Mouse (Mus musculus) limb, embryonic 13.5 days (tissue): Measurements from ENCODE around the gene Agap2. TPM values are rescaled to one million over a fixed set of nuclear protein-coding genes. Genes with fewer than 3 reads are reported as not detected.
A peak's percentile ranks its signal among the peaks of the same experiment; 100 is the strongest.
"Not testable (repeated sequence)": the region's sequence is repeated elsewhere in the genome, so short reads cannot be mapped to it uniquely, and the experiment has no call there.

Experiments used
- ATAC-seq: fragments of 200-750 bp; cut with Nextera tagmentation; 2 replicates; pipeline ENCODE4 v1.8.0; 2017; ENCODE audit warnings: low read depth, moderate number of reproducible peaks, moderate TSS enrichment; ENCODE audit not compliant: low FRiP score
- H3K27ac ChIP-seq: fragments of 300-500 bp; sonication (generic); 2 replicates; pipeline ENCODE4 v1.5.1; 2015; ENCODE audit warnings: inconsistent platforms, mild to moderate bottlenecking, moderate library complexity
- H3K27me3 ChIP-seq: fragments of 300-500 bp; sonication (generic); 2 replicates; pipeline ENCODE4 v1.6.1; 2015; ENCODE audit warnings: mild to moderate bottlenecking, inconsistent platforms
- H3K36me3 ChIP-seq: fragments of 300-500 bp; sonication (generic); 2 replicates; pipeline ENCODE4 v1.6.1; 2015; ENCODE audit warnings: inconsistent platforms, mild to moderate bottlenecking, moderate library complexity
- H3K4me1 ChIP-seq: fragments of 300-500 bp; sonication (generic); 2 replicates; pipeline ENCODE4 v1.6.1; 2015; ENCODE audit warnings: inconsistent platforms
- H3K4me2 ChIP-seq: fragments of 300-500 bp; sonication (generic); replicated peaks from 2 replicates; pipeline ENCODE4 v1.6.1; 2015; ENCODE audit warnings: inconsistent platforms, mild to moderate bottlenecking, moderate library complexity
- H3K4me3 ChIP-seq: fragments of 300-500 bp; sonication (generic); 2 replicates; pipeline ENCODE4 v1.5.1; 2015; ENCODE audit warnings: moderate library complexity, mild to moderate bottlenecking, inconsistent platforms
- H3K9ac ChIP-seq: fragments of 300-500 bp; sonication (generic); 2 replicates; pipeline ENCODE4 v1.6.1; 2015; ENCODE audit warnings: mild to moderate bottlenecking, inconsistent platforms
- H3K9me3 ChIP-seq: fragments of 300-500 bp; sonication (generic); 2 replicates; pipeline ENCODE4 v1.6.1; 2016; ENCODE audit warnings: inconsistent platforms
- WGBS: fragments of 180-500 bp; shearing (Covaris S2); methylation state at CpG from one replicate; pipeline ENCODE4 v1.1.7; 2015; 5-methylcytosine and 5-hydroxymethylcytosine counted together
- polyA plus RNA-seq: library from polyadenylated mRNA; unstranded; fragments of >200 nt; fragmentation: Nextera tagmentation; extraction: Ambion mirVana; gene quantifications from 2 replicates; pipeline ENCODE4 v1.2.1, GENCODE M21; 2015

Agap2 gene
- polyA plus RNA-seq, 1 experiment from 2014 or later = 0.29 TPM

DNA sequence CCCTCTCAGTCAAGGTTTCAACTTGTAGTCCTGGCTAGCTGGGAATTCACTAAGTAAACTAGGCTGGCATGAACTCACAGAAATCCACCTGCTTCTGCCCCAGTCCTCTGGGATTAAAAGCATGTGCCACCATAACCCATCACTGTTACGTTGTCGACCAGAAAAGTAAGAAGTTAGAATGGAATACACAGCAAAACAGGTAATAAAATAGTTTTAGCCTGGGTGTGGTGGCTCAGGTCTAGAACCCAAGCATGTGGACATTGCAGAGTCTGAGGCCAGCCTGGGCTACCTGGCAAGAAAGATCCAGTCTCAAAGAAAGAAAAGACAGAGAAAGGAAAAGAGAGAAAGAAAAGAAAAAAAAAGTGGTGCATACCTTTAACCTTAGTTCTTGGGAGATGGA lies 13.6 kb upstream of the Agap2 start:
- WGBS = 68% methylated on average over 2 of the region's 2 CpGs
- Histone ChIP-seq H3K4me3 (no peak overlapping the region), H3K36me3 (peaks cover 34% of the 10 kb centered on the region), H3K4me1 (peaks cover 29% of the 10 kb centered on the region), H3K27me3 (peaks cover 28% of the 10 kb centered on the region), H3K9me3 (no peaks in the 10 kb centered on the region), H3K4me2 (no peak overlapping the region), H3K9ac (no peak overlapping the region), H3K27ac (no peak overlapping the region)
- no peak for ATAC-seq

DNA sequence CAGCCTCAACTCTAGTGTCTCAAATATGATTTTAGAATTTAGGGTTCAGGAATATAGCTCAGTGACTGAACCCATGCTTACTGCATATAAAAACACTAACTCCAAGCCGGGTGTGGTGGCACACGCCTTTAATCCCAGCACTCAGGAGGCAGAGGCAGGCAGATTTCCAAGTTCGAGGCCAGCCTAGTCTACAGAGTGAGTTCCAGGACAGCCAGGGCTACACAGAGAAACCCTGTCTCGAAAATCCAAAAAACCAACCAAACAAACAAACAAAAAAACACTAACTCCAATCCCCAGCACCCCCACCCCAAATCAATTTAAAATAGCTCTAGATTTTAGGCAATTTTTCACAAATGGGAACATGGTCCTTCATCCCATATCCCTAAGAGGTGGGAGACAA lies 13.0 kb upstream of the Agap2 start:
- not testable (repeated sequence) for H3K4me2 ChIP-seq, H3K9me3 ChIP-seq, H3K9ac ChIP-seq, H3K27ac ChIP-seq, ATAC-seq, H3K4me3 ChIP-seq
- 85% methylated on average over 4 of the region's 4 CpGs for WGBS
- H3K36me3 ChIP-seq = peaks cover 35% of the 10 kb centered on the region
- peaks cover 29% of the 10 kb centered on the region for H3K4me1 ChIP-seq
- peaks cover 28% of the 10 kb centered on the region for H3K27me3 ChIP-seq

DNA sequence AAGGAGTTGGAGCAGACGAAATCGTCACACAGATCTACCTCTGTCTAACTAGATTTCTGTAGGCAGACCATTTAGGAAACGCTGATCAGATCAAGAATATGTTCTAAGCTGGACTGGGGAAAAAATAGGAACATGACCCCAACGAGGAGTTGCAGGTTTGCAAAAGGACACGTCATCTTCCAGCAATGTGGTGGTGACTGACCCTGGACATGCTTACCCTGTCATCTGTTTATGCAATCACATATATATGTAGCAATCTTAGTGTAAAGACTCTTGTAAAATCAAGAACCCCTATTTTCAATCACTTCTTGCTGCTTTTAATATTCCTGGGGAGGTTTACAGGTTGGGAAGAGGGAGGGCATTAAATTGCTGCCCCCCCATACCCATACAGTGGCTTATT lies 12.6 kb upstream of the Agap2 start:
- Histone ChIP-seq H3K36me3 (peaks cover 35% of the 10 kb centered on the region), H3K4me1 (peaks cover 29% of the 10 kb centered on the region), H3K27me3 (peaks cover 25% of the 10 kb centered on the region), H3K27ac (no peak overlapping the region), H3K4me3 (no peak overlapping the region), H3K4me2 (no peak overlapping the region), H3K9ac (no peak overlapping the region), H3K9me3 (no peaks in the 10 kb centered on the region)
- WGBS = 70% methylated on average over 5 of the region's 5 CpGs
- no peak for ATAC-seq

DNA sequence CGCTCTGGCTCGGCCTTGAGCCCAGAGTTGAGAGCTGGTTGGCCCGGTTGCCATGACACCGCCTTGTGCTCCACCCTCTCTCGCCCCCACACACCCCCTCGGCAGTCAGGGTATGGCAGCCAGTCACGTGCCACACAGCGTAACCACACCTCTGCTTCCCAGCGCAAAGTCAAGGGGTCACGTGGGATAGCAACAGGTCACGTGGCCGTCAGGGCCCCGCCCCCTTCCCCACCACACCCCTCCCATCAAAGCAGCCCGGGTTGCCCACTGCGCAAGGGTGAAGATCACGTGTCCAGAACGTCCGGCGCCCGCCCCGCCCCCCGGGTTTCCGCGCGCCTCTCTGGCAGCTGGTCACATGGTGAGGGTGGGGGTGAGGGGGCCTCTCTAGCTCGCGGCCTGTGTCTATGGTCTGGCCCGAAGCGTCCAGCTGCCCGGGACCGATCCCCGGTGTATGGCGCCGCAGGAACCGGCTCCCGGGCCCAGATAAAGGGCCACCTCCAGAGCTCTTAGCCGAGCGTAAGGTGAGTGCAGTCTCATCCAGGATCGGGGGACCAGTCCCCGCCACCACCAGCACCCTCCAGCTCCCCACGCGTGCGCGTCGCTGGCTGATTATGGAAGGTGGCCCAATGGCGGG lies 11.7 kb upstream of the Agap2 start, which contains the start of gene Cdk4:
TSS of gene Cdk4 (plus strand) at position 296 of the 634 bp plus-strand sequence.
- H3K4me2 ChIP-seq = peak within 1 kb of the TSS; percentile 92
- ATAC-seq = peak; percentile 92
- under 1% methylated on average over 46 of the region's 46 CpGs for WGBS
- no peaks in the 10 kb centered on the region for H3K9me3 ChIP-seq
- H3K36me3 ChIP-seq = peaks cover 39% of the 10 kb centered on the region
- H3K4me1 ChIP-seq = peaks cover 27% of the 10 kb centered on the region
- H3K27me3 ChIP-seq = peaks cover 22% of the 10 kb centered on the region
- H3K9ac ChIP-seq = peak within 1 kb of the TSS; percentile 97
- H3K27ac ChIP-seq = peak within 1 kb of the TSS; percentile 72
- peak within 1 kb of the TSS; percentile 83 for H3K4me3 ChIP-seq

DNA sequence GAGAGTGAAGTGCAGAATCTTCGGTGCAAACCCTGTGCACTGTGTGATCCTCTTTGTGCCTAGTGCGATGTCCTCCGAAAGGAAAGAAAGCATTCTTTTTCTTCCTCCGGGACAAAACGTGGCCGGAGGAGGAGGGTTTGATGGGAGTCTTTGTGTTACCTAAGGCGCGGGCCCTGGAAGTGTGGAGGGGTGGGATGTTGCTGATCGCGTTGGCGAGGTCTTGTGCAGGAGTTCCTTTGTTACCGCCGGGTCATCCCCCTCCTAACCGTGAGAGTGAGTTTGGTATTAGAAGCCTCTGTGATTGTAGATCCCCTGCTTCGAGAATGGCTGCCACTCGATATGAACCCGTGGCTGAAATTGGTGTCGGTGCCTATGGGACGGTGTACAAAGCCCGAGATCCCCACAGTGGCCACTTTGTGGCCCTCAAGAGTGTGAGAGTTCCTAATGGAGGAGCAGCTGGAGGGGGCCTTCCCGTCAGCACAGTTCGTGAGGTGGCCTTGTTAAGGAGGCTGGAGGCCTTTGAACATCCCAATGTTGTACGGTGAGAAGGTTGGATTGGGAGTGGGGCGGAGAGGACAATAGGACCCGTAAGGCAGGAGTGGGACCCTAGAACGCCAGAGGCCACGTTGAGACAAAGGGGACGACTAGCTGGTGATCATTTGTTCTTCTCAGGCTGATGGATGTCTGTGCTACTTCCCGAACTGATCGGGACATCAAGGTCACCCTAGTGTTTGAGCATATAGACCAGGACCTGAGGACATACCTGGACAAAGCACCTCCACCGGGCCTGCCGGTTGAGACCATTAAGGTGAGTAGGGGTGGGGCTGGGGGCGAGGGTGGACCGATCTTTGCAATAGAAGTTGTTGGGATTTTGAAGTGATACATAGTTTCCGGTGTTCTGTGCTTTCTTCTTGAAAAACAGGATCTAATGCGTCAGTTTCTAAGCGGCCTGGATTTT lies 10.9 kb upstream of the Agap2 start:
- Histone ChIP-seq H3K36me3 (peaks cover 43% of the 10 kb centered on the region), H3K4me3 (peak overlapping the region; percentile 83), H3K9me3 (no peaks in the 10 kb centered on the region), H3K27me3 (peaks cover 17% of the 10 kb centered on the region), H3K27ac (peak overlapping the region; percentile 72), H3K9ac (peak overlapping the region; percentile 97), H3K4me1 (peaks cover 27% of the 10 kb centered on the region), H3K4me2 (peak overlapping the region; percentile 92)
- ATAC-seq = no peak
- 13% methylated on average over 37 of the region's 37 CpGs for WGBS

DNA sequence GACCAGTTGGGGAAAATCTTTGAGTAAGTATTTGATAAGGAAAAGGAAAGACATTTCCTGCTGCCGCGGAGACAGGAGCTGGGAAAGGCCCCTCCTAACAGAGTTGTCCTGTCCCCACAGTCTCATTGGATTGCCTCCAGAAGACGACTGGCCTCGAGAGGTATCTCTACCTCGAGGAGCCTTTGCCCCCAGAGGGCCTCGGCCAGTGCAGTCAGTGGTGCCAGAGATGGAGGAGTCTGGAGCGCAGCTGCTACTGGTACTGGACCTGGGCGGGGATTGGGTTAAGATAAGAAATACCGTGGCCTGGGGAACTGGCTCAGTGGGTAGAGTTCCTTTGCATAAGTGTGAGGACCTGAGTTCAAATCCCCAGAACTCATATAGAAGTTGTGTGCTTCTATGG lies 9.1 kb upstream of the Agap2 start:
- 88% methylated on average over 9 of the region's 9 CpGs for WGBS
- no peak for ATAC-seq

DNA sequence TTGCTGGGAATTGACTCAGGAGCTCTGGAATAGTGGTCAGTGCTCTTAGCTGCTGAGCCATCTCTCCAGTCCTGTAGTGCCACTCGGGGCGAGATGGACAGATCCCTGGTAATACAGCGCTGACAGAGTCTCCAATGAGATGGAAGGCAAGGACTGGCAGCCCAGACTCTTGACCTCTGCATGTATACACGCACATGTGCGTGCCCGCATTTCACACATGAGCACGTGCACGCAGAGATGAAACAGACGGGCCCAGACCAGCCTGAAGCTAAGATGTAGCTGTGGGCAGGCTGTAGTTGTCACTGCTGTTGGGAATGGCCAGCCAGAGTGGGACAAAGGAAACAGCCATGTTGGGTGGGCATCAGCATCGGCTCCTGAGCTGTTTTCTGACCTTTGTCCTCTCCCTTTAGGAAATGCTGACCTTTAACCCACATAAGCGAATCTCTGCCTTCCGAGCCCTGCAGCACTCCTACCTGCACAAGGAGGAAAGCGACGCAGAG lies 8.5 kb upstream of the Agap2 start:
- peaks cover 2% of the 10 kb centered on the region for H3K27me3 ChIP-seq
- no peaks in the 10 kb centered on the region for H3K9me3 ChIP-seq
- no peak for ATAC-seq
- H3K27ac ChIP-seq = no peak overlapping the region
- peaks cover 43% of the 10 kb centered on the region for H3K36me3 ChIP-seq
- H3K4me1 ChIP-seq = peaks cover 33% of the 10 kb centered on the region
- H3K4me2 ChIP-seq = no peak overlapping the region
- WGBS = 87% methylated on average over 14 of the region's 14 CpGs
- H3K9ac ChIP-seq = no peak overlapping the region
- H3K4me3 ChIP-seq = no peak overlapping the region

More for the DNA sequence above, 9.1 kb upstream of the Agap2 start:
- Histone ChIP-seq H3K27ac (no peak overlapping the region), H3K4me3 (no peak overlapping the region), H3K27me3 (peaks cover 8% of the 10 kb centered on the region), H3K4me2 (no peak overlapping the region), H3K4me1 (peaks cover 28% of the 10 kb centered on the region), H3K9me3 (no peaks in the 10 kb centered on the region), H3K36me3 (peaks cover 43% of the 10 kb centered on the region), H3K9ac (no peak overlapping the region)

DNA sequence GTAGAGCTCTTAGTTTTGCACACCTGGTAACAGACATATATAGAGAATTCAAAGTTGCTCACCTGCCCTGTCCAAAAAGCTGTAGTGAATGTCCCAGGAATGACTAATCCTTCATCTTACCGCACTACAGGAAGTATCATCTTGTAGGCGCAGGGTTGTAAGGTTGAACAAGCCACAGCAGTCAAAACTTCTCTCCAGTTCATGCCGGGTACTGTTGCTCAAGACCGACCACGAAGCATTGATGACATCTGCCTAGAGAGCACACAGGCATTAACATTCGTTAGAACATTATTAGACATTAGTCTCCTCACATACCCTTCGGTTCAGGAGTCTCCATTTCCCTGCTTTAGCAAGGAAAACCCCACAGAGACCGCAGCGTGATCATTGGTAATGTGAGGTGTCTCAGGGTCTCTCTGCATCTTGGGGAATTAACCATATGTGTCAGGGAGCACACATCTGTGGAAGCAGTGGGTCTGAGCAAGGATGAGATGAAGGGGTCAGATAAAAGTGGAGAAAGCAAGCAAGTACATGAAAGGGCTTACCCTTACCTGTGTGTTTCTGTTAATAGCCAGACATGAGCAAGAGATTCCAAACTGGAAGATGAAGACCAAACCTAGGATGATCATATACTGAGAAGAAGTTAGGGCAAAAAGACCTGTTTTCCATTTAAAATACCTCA lies 6.6 kb upstream of the Agap2 start:
- H3K27me3 ChIP-seq = no peaks in the 10 kb centered on the region
- peaks cover 43% of the 10 kb centered on the region for H3K36me3 ChIP-seq
- no peaks in the 10 kb centered on the region for H3K9me3 ChIP-seq
- WGBS = 80% methylated on average over 9 of the region's 9 CpGs
- H3K4me2 ChIP-seq = peak overlapping the region; percentile 98
- H3K27ac ChIP-seq = no peak overlapping the region; the same call in 1 of the 2 replicates
- H3K4me1 ChIP-seq = peaks cover 33% of the 10 kb centered on the region
- ATAC-seq = no peak
- H3K9ac ChIP-seq = peak overlapping the region; percentile 78
- peak overlapping the region; percentile 68 for H3K4me3 ChIP-seq

DNA sequence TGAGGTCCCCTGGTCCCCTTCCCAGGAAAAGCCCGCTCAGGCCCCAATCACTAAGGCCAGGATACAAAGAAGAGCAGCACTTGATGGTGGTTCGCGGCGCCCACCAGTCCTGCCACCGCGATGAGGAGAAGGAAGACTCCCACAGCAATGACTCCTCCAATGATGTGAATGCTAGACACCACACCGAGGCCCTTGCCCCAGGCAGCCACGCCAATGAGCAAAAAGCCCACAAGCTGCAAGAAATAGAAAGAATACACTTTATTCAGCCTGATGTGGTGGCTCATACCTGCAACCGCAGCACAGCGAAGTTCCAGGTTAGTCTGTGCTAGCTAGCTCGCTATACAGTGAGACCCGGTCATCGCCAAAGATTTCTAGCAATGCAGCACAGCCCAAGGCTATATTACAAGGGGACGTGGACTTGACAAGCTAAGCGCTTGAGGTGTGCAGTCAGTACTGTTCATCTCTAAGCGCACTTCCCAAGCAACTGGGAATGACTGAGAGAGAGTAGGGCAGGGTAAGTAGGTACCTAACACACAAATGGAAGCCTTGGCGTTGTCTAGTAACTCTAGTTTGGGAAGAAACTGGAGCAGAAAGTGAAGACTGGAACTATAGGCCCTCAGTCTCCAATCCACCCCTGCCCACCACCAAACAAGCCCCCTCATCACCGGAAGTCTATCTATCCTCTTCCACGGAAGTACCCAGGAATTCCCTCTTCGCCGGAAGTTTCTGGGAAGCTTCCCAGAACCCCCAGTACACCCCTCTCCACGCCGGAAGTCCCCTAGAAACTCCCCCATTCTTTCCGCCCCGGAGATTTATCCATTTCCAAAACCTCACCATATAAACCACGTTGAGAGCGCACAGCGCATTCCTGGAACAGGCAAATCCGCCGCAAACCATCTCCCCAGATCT lies 5.5 kb upstream of the Agap2 start:
- ATAC-seq = peak; percentile 73
- peak overlapping the region; percentile 78 for H3K9ac ChIP-seq
- peak overlapping the region; percentile 68 for H3K4me3 ChIP-seq
- 7% methylated on average over 30 of the region's 30 CpGs for WGBS
- peaks cover 32% of the 10 kb centered on the region for H3K4me1 ChIP-seq
- H3K27ac ChIP-seq = peak overlapping the region; percentile 89
- no peaks in the 10 kb centered on the region for H3K27me3 ChIP-seq
- H3K36me3 ChIP-seq = peaks cover 42% of the 10 kb centered on the region
- no peaks in the 10 kb centered on the region for H3K9me3 ChIP-seq
- H3K4me2 ChIP-seq = peak overlapping the region; percentile 98

DNA sequence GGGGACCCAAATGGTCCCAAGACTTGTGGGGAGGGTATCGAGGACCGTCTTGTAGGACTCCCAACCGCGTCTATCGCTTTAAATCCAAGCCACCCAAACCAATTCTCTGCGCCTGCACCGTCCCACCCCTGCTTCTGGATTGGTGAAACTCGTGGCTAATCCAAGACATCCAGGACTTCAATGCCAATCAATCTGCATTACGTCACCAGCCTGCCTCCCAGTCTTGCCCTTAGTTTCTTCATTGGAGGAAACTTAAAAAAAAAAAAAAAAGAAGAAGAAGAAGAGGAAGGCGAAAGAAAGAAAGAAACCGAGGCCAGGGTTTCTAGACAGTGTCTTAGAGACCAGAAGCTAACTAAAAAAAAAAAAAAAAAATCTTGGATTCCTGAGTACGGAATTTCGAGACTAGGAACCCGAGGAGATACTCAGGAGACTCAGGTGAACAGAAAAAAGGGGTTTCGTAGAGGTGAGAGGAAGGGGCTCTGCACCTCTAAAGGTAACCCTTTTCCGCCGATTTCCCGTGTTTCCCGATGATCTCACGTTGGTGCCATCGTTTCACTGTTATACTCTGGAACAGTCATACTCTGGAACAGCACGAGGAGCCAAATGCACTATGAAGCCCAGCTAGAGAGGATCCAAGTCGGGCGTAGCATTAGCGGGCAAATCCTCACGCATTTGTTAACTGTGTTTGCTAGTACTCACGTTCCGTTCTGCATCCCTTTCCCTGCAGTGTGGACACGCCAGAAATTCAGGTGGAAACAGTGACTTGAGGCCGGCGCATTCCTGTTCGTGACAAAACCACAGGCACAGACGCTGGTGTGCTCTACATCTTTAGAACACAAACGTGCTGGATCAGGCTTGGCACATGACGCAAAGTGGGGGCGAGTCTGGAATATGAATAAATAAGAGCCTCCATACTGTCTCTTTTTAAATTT lies 4.6 kb upstream of the Agap2 start, which contains the start of gene Tspan31:
TSS of gene Tspan31 (minus strand) at position 75 of the 932 bp plus-strand sequence.
- H3K27ac ChIP-seq = peak within 1 kb of the TSS; percentile 89
- 2% methylated on average over 36 of the region's 36 CpGs for WGBS
- peak; percentile 92 for ATAC-seq

More for the DNA sequence above, 4.6 kb upstream of the Agap2 start, which contains the start of gene Tspan31:
- Histone ChIP-seq H3K9me3 (no peaks in the 10 kb centered on the region), H3K4me2 (peak within 1 kb of the TSS; percentile 98), H3K4me1 (peaks cover 22% of the 10 kb centered on the region), H3K4me3 (peak within 1 kb of the TSS; percentile 68), H3K27me3 (peaks cover 8% of the 10 kb centered on the region), H3K9ac (peak within 1 kb of the TSS; percentile 78), H3K36me3 (peaks cover 33% of the 10 kb centered on the region)
